Mouse (Mus musculus) urinary bladder, postnatal 0 days (tissue): ENCODE measurements around the gene Edn1. TPM values are rescaled to one million over a fixed set of nuclear protein-coding genes. Genes with fewer than 3 reads are reported as not detected.

Source experiments
- polyA plus RNA-seq: library from polyadenylated mRNA; unstranded; fragments of >200 nt; fragmentation: Nextera tagmentation; extraction: Ambion mirVana; gene quantifications from 2 replicates; pipeline ENCODE4 v1.2.1, GENCODE M21; 2015

The Edn1 gene
- 4.2 and 4.8 TPM in 2 replicates for polyA plus RNA-seq

GRCm38 (mm10) chr13:42301161-42301721, at the start of gene Edn1:
Gene Edn1, plus strand, starts transcription at chr13:42301476.

Other genes with a start within 250 kb of the Edn1 start
- 3.6 and 5.0 TPM in 2 replicates for gene Hivep1, start 249.5 kb upstream of the Edn1 start, polyA plus RNA-seq